Mouse (Mus musculus) liver, embryonic 11.5 days (tissue): ENCODE measurements at regions not wholly inside any gene's neighbourhood (a gene's known extent, or its start where the extent isn't known, plus 50 kb on each side); places are given as distances from the start of the nearest gene placed in this dataset.

Experiments used
- ATAC-seq: fragments of 200-750 bp; cut with Nextera tagmentation; replicated peaks from 2 replicates; pipeline ENCODE4 v1.8.0; 2017; ENCODE audit warnings: moderate number of reproducible peaks, mild to moderate bottlenecking, moderate TSS enrichment, moderate library complexity; ENCODE audit not compliant: low FRiP score
- DNase-seq: peaks from one replicate; pipeline ENCODE4 v3.0.0-alpha.2; 2017; ENCODE audit warnings: low spot score
- H3K27ac ChIP-seq: fragments of 300-500 bp; sonication (generic); 2 replicates; pipeline ENCODE4 v1.5.1; 2014; ENCODE audit warnings: mild to moderate bottlenecking, low read depth, low read length, control low read depth
- H3K27me3 ChIP-seq: fragments of 300-500 bp; sonication (generic); replicated peaks from 2 replicates; pipeline ENCODE4 v1.6.1; 2014; ENCODE audit warnings: low read length, mixed read lengths; ENCODE audit not compliant: control insufficient read depth, insufficient read depth
- H3K36me3 ChIP-seq: fragments of 300-500 bp; sonication (generic); 2 replicates; pipeline ENCODE4 v1.6.1; 2014; ENCODE audit warnings: mild to moderate bottlenecking, low read length, moderate library complexity, mixed read lengths; ENCODE audit not compliant: control insufficient read depth, insufficient read depth
- H3K4me1 ChIP-seq: fragments of 300-500 bp; sonication (generic); replicated peaks from 2 replicates; pipeline ENCODE4 v1.6.1; 2014; ENCODE audit warnings: low read length, mixed read lengths; ENCODE audit not compliant: control insufficient read depth, insufficient read depth
- H3K4me2 ChIP-seq: fragments of 300-500 bp; sonication (generic); 2 replicates; pipeline ENCODE4 v1.6.1; 2014; ENCODE audit warnings: mild to moderate bottlenecking, control low read depth, moderate library complexity
- H3K4me3 ChIP-seq: fragments of 300-500 bp; sonication (generic); 2 replicates; pipeline ENCODE4 v1.5.1; 2014; ENCODE audit warnings: low read depth, low read length, control low read depth
- H3K9ac ChIP-seq: fragments of 300-500 bp; sonication (generic); 2 replicates; pipeline ENCODE4 v1.6.1; 2014; ENCODE audit warnings: low read depth, low read length, control low read depth
- H3K9me3 ChIP-seq: fragments of 300-500 bp; sonication (generic); 2 replicates; pipeline ENCODE4 v1.6.1; 2016; ENCODE audit warnings: low read length, inconsistent platforms, mixed read lengths; ENCODE audit not compliant: control insufficient read depth
- WGBS: fragments of 180-500 bp; shearing (Covaris S2); extraction: QIAGEN DNeasy Blood & Tissue Kit; methylation state at CpG from one replicate; pipeline ENCODE4 v1.1.7; 2014; 5-methylcytosine and 5-hydroxymethylcytosine counted together

GRCm38 (mm10) chr4:53297975-53298374, 138.3 kb upstream of the Abca1 start:
- H3K36me3 ChIP-seq, result no peaks in the 10 kb centered on the region
- H3K4me3 ChIP-seq, result no peak overlapping the region
- DNase-seq (no peak), ATAC-seq (no peak)
- H3K4me1 ChIP-seq, result no peaks in the 10 kb centered on the region
- H3K27ac ChIP-seq, result no peak overlapping the region
- H3K27me3 ChIP-seq, result no peaks in the 10 kb centered on the region
- no peak overlapping the region for H3K4me2 ChIP-seq
- peaks cover 3% of the 10 kb centered on the region for H3K9me3 ChIP-seq
- no peak overlapping the region for H3K9ac ChIP-seq

GRCm38 (mm10) chr4:53292606-53293005, 132.9 kb upstream of the Abca1 start:
- Histone ChIP-seq H3K9me3 (peaks cover 3% of the 10 kb centered on the region), H3K36me3 (no peaks in the 10 kb centered on the region), H3K9ac (no peak overlapping the region), H3K27me3 (no peaks in the 10 kb centered on the region), H3K4me3 (no peak overlapping the region), H3K4me1 (no peaks in the 10 kb centered on the region), H3K4me2 (no peak overlapping the region), H3K27ac (no peak overlapping the region)
- 81% methylated on average over 3 of the region's 3 CpGs for WGBS
- no peak for DNase-seq
- no peak for ATAC-seq

GRCm38 (mm10) chr4:53277741-53278525, 118.2 kb upstream of the Abca1 start:
- Histone ChIP-seq H3K9ac (no peak overlapping the region), H3K4me1 (no peaks in the 10 kb centered on the region), H3K36me3 (no peaks in the 10 kb centered on the region), H3K27ac (no peak overlapping the region), H3K4me2 (no peak overlapping the region), H3K9me3 (no peaks in the 10 kb centered on the region), H3K4me3 (no peak overlapping the region), H3K27me3 (no peaks in the 10 kb centered on the region)
- DNase-seq (no peak), ATAC-seq (no peak)
- 52% methylated on average over 12 of the region's 12 CpGs for whole genome bisulfite sequencing

GRCm38 (mm10) chr4:53270433-53270832, 110.7 kb upstream of the Abca1 start:
- Histone ChIP-seq H3K27me3 (no peaks in the 10 kb centered on the region), H3K27ac (no peak overlapping the region), H3K36me3 (no peaks in the 10 kb centered on the region), H3K4me3 (no peak overlapping the region), H3K9ac (no peak overlapping the region), H3K4me2 (no peak overlapping the region), H3K4me1 (no peaks in the 10 kb centered on the region), H3K9me3 (no peaks in the 10 kb centered on the region)
- WGBS, result 85% methylated on average over 10 of the region's 10 CpGs
- DNase-seq (no peak), ATAC-seq (no peak)

- Histone ChIP-seq H3K27me3 (no peaks in the 10 kb centered on the region), H3K4me1 (no peaks in the 10 kb centered on the region), H3K4me3 (no peak overlapping the region), H3K9ac (no peak overlapping the region), H3K9me3 (no peaks in the 10 kb centered on the region), H3K4me2 (no peak overlapping the region), H3K27ac (no peak overlapping the region), H3K36me3 (no peaks in the 10 kb centered on the region)
- no peak for ATAC-seq
- DNase-seq, result no peak
- 75% methylated on average over 5 of the region's 5 CpGs for WGBS
These were observed 110.3 kb upstream of the Abca1 start for GRCm38 (mm10) chr4:53269999-53270398.

- no peak overlapping the region for H3K4me3 ChIP-seq
- H3K4me1 ChIP-seq, result no peaks in the 10 kb centered on the region
- H3K4me2 ChIP-seq, result no peak overlapping the region
- H3K9ac ChIP-seq, result no peak overlapping the region
- ATAC-seq (peak; percentile 36; the same call in 1 of the 2 replicates), DNase-seq (no peak)
- H3K27me3 ChIP-seq, result no peaks in the 10 kb centered on the region
- 83% methylated on average over 5 of the region's 5 CpGs for WGBS
- no peak overlapping the region for H3K27ac ChIP-seq
- H3K36me3 ChIP-seq, result no peaks in the 10 kb centered on the region
- no peaks in the 10 kb centered on the region for H3K9me3 ChIP-seq
These were observed 109.7 kb upstream of the Abca1 start for GRCm38 (mm10) chr4:53269251-53269842.

- Histone ChIP-seq H3K4me2 (no peak overlapping the region), H3K27ac (no peak overlapping the region), H3K36me3 (no peaks in the 10 kb centered on the region), H3K4me1 (no peaks in the 10 kb centered on the region), H3K4me3 (no peak overlapping the region), H3K9ac (no peak overlapping the region), H3K9me3 (no peaks in the 10 kb centered on the region), H3K27me3 (no peaks in the 10 kb centered on the region)
- ATAC-seq (no peak), DNase-seq (no peak)
- WGBS, result 85% methylated on average over 5 of the region's 5 CpGs
These were observed 105.2 kb upstream of the Abca1 start for GRCm38 (mm10) chr4:53264901-53265300.

GRCm38 (mm10) chr4:53264501-53264900, 104.8 kb upstream of the Abca1 start:
- H3K4me3 ChIP-seq, result no peak overlapping the region
- H3K9ac ChIP-seq, result no peak overlapping the region
- no peaks in the 10 kb centered on the region for H3K27me3 ChIP-seq
- no peak overlapping the region for H3K27ac ChIP-seq
- ATAC-seq (no peak), DNase-seq (no peak)
- no peaks in the 10 kb centered on the region for H3K9me3 ChIP-seq
- no peaks in the 10 kb centered on the region for H3K4me1 ChIP-seq
- no peak overlapping the region for H3K4me2 ChIP-seq
- H3K36me3 ChIP-seq, result no peaks in the 10 kb centered on the region
- WGBS, result 80% methylated on average over 2 of the region's 2 CpGs

- Histone ChIP-seq H3K9ac (no peak overlapping the region), H3K4me1 (no peaks in the 10 kb centered on the region), H3K27me3 (no peaks in the 10 kb centered on the region), H3K4me3 (no peak overlapping the region), H3K4me2 (no peak overlapping the region), H3K36me3 (no peaks in the 10 kb centered on the region), H3K9me3 (no peaks in the 10 kb centered on the region), H3K27ac (no peak overlapping the region)
- ATAC-seq (no peak), DNase-seq (no peak)
- WGBS, result 78% methylated on average over 13 of the region's 13 CpGs
These were observed 104.1 kb upstream of the Abca1 start for GRCm38 (mm10) chr4:53263776-53264175.
